In genomic region chr19:50489786-50490185, GRCm38 (mm10) we compare ENCODE assay signal across 23 mouse cellular contexts.
"Had no signal": no experiment of that assay in that cellular context is flagged by ENCODE, and none has a peak within 500 bp of the region (broad histone marks: within the 10 kb centered on the region; RNA-seq: fewer than 3 reads in every experiment).

No protein-coding gene starts in this region.

- H3K9ac ChIP-seq: heart, embryonic 12.5 days; hindbrain, embryonic 12.5 days; hindbrain, embryonic 14.5 days; limb, embryonic 13.5 days; limb, embryonic 15.5 days had no signal

- H3K36me3 ChIP-seq: heart, embryonic 10.5 days; heart, embryonic 12.5 days; hindbrain, embryonic 10.5 days; hindbrain, embryonic 12.5 days; limb, embryonic 13.5 days; limb, embryonic 15.5 days had no signal

- ATAC-seq: hindbrain, embryonic 16.5 days; inflammation-experienced regulatory T-cells, adult 6 months had no signal

- H3K27ac ChIP-seq: gastrocnemius, adult 2 months; heart, embryonic 10.5 days; hindbrain, embryonic 10.5 days; hindbrain, embryonic 12.5 days; hindbrain, embryonic 14.5 days; kidney, postnatal 0 days; limb, embryonic 13.5 days; limb, embryonic 15.5 days had no signal

- H3K4me1 ChIP-seq: limb, embryonic 15.5 days had no signal

- H3K9me3 ChIP-seq: heart, embryonic 10.5 days; heart, embryonic 12.5 days; hindbrain, embryonic 10.5 days; hindbrain, embryonic 12.5 days; limb, embryonic 13.5 days; limb, embryonic 15.5 days had no signal

- DNase-seq: gastrocnemius, adult 2 months; gastrocnemius, postnatal 10 days; gastrocnemius, postnatal 25 days; heart, adult 18-20 months; heart, postnatal 10 days; heart, postnatal 4 days; kidney, adult 11 months; kidney, adult 2 months; kidney, postnatal 14 days; kidney, postnatal 36 days; layer of hippocampus, adult 9-11 months; layer of hippocampus, postnatal 36 days; left cerebral cortex, postnatal 4 days had no signal

- H3K4me3 ChIP-seq: gastrocnemius, adult 2 months; heart, embryonic 10.5 days; heart, embryonic 12.5 days; hindbrain, embryonic 10.5 days; hindbrain, embryonic 12.5 days; limb, embryonic 13.5 days; limb, embryonic 15.5 days had no signal

- H3K27me3 ChIP-seq: heart, embryonic 12.5 days; hindbrain, embryonic 12.5 days; limb, embryonic 15.5 days had no signal

- H3K4me2 ChIP-seq: heart, embryonic 12.5 days; hindbrain, embryonic 12.5 days; hindbrain, embryonic 14.5 days; limb, embryonic 13.5 days; limb, embryonic 15.5 days had no signal
